Mouse (Mus musculus): Measurements from ENCODE around the gene Sptb. TPM values are rescaled to one million over a fixed set of nuclear protein-coding genes. Genes with fewer than 3 reads are reported as not detected.

Sptb gene
- polyA plus RNA-seq, 1 experiment: 102 TPM

DNA sequence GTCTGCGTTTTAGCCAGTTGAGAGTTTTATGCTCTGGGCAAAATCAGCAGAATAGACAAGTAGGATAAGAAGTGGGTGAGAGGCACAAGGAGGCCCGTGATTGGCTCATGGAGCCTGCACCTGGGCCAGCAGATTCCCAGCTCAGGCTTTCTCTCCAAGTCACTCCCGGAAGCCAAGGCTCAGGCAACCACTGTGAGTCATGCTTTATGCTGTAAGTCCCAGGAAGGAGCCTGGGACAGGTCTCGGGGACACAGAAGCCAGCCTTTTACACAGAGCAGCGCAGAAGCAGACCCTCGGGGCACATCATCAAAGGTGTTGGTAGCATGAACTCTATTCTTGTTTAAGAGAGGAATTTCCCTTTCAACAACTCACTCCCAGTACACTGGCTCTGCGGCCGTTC, 69.7 kb downstream of the Sptb start:
- H3K4me1 ChIP-seq (ENCODE audit: control insufficient read depth, insufficient read depth, low read length): no peaks in the 10 kb centered on the region
- no peak for TF ChIP-seq CTCF (IDR thresholded peaks at IDR 0.05; ENCODE audit: control insufficient read depth, insufficient read depth, low read length)
- WGBS: 71% methylated on average over 8 of the region's 8 CpGs
- no peak overlapping the region for H3K4me3 ChIP-seq (replicated peaks; ENCODE audit: control insufficient read depth, low read depth, low read length)
- H3K27ac ChIP-seq (ENCODE audit: control insufficient read depth, insufficient read depth, low read depth, low read length, poor library complexity): no peak overlapping the region

DNA sequence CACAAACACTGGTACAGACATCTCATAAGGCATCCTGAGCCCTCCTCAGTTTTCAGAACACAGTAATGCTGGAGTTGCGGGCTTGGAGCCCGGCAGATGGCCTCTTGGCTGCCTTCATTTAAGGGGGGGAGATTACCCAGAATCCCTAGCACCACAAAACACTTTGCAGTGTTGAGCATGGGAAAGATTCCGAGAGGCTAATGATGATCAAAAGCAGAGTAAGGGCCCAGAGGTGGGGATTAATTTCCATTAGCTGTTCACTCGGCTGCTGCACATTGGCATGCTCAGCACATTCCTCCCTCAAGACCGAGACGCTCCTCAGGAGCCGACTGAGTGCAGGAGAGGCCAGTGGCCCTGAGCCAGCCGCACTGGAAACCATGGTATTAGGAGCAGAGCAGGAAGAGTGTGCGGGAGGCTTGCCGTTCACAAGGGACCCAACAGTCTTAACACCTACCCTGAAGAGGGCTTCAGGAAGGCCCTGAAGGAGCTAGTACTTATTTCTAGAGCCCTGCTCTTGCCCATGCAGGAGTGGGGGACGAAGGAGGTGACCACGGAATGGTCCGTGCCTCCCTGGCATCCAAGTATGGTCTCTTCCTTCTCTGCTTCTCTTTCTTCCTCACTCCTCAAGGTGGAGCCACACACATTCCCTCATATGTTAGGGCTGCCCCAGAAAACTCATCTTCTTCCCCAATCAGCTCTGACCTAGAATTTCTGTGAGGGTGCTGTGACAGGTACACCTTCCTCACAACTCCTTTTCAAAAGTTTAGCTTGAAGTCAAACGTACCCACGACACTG, 75.3 kb downstream of the Sptb start:
- H3K27ac ChIP-seq (ENCODE audit: control insufficient read depth, insufficient read depth, low read depth, low read length, poor library complexity): no peak overlapping the region
- H3K4me1 ChIP-seq (ENCODE audit: control insufficient read depth, insufficient read depth, low read length): no peaks in the 10 kb centered on the region
- no peak for TF ChIP-seq POLR2A (IDR thresholded peaks at IDR 0.05; ENCODE audit: borderline replicate concordance, control insufficient read depth, low read depth, low read length)
- TF ChIP-seq CTCF (IDR thresholded peaks at IDR 0.05; ENCODE audit: control insufficient read depth, insufficient read depth, low read length): no peak
- no peak overlapping the region for H3K4me3 ChIP-seq (replicated peaks; ENCODE audit: control insufficient read depth, low read depth, low read length)
- WGBS: 82% methylated on average over 15 of the region's 15 CpGs

DNA sequence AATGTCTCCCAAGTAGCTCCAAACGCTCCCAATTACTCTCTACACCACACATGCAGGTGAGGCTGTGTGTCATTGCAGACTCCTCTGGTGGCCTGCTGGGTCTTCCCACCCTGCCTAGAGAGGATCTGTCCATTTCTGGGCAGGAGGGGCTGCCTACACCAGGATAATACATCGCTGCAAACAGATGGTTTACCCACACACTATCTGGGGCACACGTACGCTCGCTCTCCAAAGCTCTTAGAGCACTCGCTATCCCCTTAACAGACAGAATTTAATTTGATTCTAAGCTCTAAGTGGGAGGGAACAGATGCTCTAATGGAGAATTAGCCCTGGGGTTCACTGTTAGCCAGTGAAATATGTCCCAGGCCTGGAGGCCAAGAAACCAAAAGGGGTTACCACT, 87.0 kb downstream of the Sptb start:
- WGBS: 91% methylated on average over 6 of the region's 6 CpGs
- Histone ChIP-seq H3K4me3 (replicated peaks; ENCODE audit: control insufficient read depth, low read depth, low read length) (no peak overlapping the region), H3K27ac (ENCODE audit: control insufficient read depth, insufficient read depth, low read depth, low read length, poor library complexity) (no peak overlapping the region), H3K4me1 (ENCODE audit: control insufficient read depth, insufficient read depth, low read length) (no peaks in the 10 kb centered on the region)
- no peak for TF ChIP-seq POLR2A (IDR thresholded peaks at IDR 0.05; ENCODE audit: borderline replicate concordance, control insufficient read depth, low read depth, low read length)
- TF ChIP-seq CTCF (IDR thresholded peaks at IDR 0.05; ENCODE audit: control insufficient read depth, insufficient read depth, low read length): no peak

DNA sequence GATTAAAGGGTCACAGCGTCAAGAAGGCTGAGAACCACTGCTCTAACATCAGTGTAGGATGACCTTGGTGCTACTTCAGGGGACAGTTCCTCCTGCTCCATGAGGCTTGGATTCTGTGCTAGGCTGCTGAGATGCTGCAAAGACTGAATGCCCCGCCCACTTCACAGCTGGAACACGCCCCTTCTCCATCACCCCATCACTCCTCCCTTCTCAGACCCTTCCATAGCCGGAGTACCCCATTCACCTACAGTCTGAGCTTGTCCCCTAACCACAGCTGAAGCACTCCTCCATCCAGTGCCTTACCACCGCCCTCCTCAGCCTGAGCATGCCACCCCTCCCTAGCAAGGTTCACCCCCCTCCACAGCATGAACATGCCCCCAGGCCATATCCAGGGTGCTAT, 90.5 kb downstream of the Sptb start:
- H3K27ac ChIP-seq (ENCODE audit: control insufficient read depth, insufficient read depth, low read depth, low read length, poor library complexity): no peak overlapping the region
- WGBS: 86% methylated on average over 5 of the region's 5 CpGs
- H3K4me3 ChIP-seq (replicated peaks; ENCODE audit: control insufficient read depth, low read depth, low read length): no peak overlapping the region
- TF ChIP-seq CTCF (IDR thresholded peaks at IDR 0.05; ENCODE audit: control insufficient read depth, insufficient read depth, low read length): no peak
- TF ChIP-seq POLR2A (IDR thresholded peaks at IDR 0.05; ENCODE audit: borderline replicate concordance, control insufficient read depth, low read depth, low read length): no peak
- H3K4me1 ChIP-seq (ENCODE audit: control insufficient read depth, insufficient read depth, low read length): no peaks in the 10 kb centered on the region

DNA sequence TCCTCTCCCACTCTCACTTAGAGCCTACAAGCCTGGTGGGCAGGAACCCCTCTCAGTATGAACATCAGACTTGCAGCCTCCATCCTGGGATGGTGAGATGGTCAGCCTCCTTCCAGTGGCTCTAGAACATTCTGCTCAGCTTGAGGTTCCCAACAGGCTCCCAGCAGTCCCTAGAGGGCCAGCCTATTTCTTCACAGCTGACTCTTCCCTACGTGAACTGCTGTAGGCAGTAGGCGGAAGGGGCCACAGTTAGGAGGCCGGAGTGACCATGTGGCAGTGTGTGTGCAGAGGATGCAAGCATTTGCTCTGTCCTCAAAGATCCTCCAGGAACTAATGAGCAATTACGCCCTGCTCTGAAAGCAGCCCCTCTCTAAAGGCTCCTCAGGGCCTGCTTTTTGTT, 92.2 kb downstream of the Sptb start:
- Histone ChIP-seq H3K27ac (ENCODE audit: control insufficient read depth, insufficient read depth, low read depth, low read length, poor library complexity) (no peak overlapping the region), H3K4me1 (ENCODE audit: control insufficient read depth, insufficient read depth, low read length) (no peaks in the 10 kb centered on the region), H3K4me3 (replicated peaks; ENCODE audit: control insufficient read depth, low read depth, low read length) (no peak overlapping the region)
- 86% methylated on average over 4 of the region's 4 CpGs for WGBS
- TF ChIP-seq CTCF (IDR thresholded peaks at IDR 0.05; ENCODE audit: control insufficient read depth, insufficient read depth, low read length): no peak
- no peak for TF ChIP-seq POLR2A (IDR thresholded peaks at IDR 0.05; ENCODE audit: borderline replicate concordance, control insufficient read depth, low read depth, low read length)

DNA sequence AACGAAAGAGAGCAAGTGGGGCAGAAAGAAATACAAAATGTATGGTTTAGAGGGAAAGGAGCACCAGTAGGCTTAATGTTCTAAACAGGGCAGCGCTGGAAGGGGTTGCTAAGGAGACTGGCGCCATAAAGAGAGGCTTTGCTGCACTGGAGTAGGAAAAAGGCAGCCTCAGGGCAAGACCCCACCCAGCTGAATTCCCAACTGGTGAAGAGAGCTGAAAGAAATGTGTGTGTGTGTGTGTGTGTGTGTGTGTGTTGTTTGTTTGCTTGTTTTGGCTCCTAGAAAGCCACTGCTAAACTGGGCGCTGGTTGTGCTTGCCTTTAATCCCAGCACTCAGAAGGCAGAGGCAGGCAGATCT, 94.8 kb downstream of the Sptb start:
- 59% methylated on average over 4 of the region's 4 CpGs for WGBS
- no peak overlapping the region for H3K27ac ChIP-seq (ENCODE audit: control insufficient read depth, insufficient read depth, low read depth, low read length, poor library complexity)
- TF ChIP-seq CTCF (IDR thresholded peaks at IDR 0.05; ENCODE audit: control insufficient read depth, insufficient read depth, low read length): no peak
- TF ChIP-seq POLR2A (IDR thresholded peaks at IDR 0.05; ENCODE audit: borderline replicate concordance, control insufficient read depth, low read depth, low read length): no peak
- H3K4me1 ChIP-seq (ENCODE audit: control insufficient read depth, insufficient read depth, low read length): no peaks in the 10 kb centered on the region
- no peak overlapping the region for H3K4me3 ChIP-seq (replicated peaks; ENCODE audit: control insufficient read depth, low read depth, low read length)

DNA sequence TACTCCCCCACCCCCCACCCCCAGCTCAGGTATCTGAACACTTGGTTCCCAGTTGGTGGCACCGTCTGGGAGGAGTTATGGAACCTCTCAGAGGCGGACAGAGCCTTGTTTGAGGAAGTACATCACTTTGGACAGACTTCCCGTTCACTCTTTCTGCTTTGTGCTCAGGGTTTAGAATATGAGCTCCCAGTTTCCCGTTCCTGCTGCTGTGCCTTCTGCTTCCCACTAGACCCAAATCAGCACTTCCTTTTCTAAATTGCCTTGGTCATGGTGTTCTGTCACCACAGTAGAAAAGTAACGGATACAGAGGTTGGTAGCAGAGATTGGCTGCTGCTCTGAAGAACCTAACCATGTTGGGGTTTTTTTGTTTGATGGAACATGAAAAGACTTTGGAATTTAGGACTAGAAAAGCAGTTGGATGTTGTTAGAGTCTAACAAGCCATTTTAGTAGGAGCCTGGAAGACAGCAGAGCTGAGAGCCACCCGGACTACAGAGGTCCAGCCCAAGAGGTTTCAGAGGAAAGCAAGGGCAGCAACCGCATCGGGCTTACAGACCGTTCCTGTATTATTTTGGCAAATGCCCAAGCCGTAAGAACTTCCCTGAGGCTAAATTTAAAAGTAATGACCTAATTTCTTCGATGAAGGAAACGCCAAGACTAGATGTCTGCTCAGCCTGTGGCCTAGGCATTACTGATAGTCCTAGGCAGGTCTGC, 95.3 kb downstream of the Sptb start:
- Histone ChIP-seq H3K4me3 (replicated peaks; ENCODE audit: control insufficient read depth, low read depth, low read length) (no peak overlapping the region), H3K27ac (ENCODE audit: control insufficient read depth, insufficient read depth, low read depth, low read length, poor library complexity) (no peak overlapping the region), H3K4me1 (ENCODE audit: control insufficient read depth, insufficient read depth, low read length) (no peaks in the 10 kb centered on the region)
- TF ChIP-seq POLR2A (IDR thresholded peaks at IDR 0.05; ENCODE audit: borderline replicate concordance, control insufficient read depth, low read depth, low read length): no peak
- no peak for TF ChIP-seq CTCF (IDR thresholded peaks at IDR 0.05; ENCODE audit: control insufficient read depth, insufficient read depth, low read length)
- 6% methylated on average over 12 of the region's 12 CpGs for WGBS

DNA sequence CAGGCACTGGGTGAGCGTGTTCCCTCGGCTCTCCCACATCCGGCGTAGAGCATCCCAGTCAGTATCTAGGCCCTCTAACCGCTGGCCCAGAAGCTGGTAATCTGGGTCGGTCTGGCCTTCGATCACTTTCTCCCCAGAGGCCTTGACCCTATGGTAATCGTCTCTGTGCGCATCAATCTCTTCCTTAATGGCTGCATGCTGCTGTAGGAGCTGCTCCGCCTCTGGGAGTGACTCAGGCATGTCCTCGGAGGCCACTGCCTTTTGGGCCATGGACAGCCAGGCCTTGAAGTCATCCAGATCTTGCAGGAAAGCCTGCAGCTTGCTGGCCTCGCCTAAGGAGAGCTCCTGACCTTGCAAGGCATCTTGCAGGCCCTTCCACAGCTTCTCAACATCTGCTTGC, 97.7 kb downstream of the Sptb start:
- TF ChIP-seq POLR2A (IDR thresholded peaks at IDR 0.05; ENCODE audit: borderline replicate concordance, control insufficient read depth, low read depth, low read length): no peak
- TF ChIP-seq CTCF (IDR thresholded peaks at IDR 0.05; ENCODE audit: control insufficient read depth, insufficient read depth, low read length): no peak
- Histone ChIP-seq H3K4me1 (ENCODE audit: control insufficient read depth, insufficient read depth, low read length) (no peaks in the 10 kb centered on the region), H3K27ac (ENCODE audit: control insufficient read depth, insufficient read depth, low read depth, low read length, poor library complexity) (no peak overlapping the region), H3K4me3 (replicated peaks; ENCODE audit: control insufficient read depth, low read depth, low read length) (no peak overlapping the region)
- 92% methylated on average over 12 of the region's 12 CpGs for whole genome bisulfite sequencing
